Mouse (Mus musculus) embryonic facial prominence, embryonic 11.5 days (tissue): ENCODE data around the gene P3h4. TPM values are rescaled to one million over a fixed set of nuclear protein-coding genes. Genes with fewer than 3 reads are reported as not detected.
A peak's percentile ranks its signal among the peaks of the same experiment; 100 is the strongest.

Source experiments
- ATAC-seq: fragments of 200-750 bp; cut with Nextera tagmentation; replicated peaks from 2 replicates; pipeline ENCODE4 v1.8.0; 2017; ENCODE audit warnings: low read depth; ENCODE audit not compliant: insufficient number of reproducible peaks, low FRiP score, low TSS enrichment
- DNase-seq: peaks from one replicate; pipeline ENCODE4 v3.0.0-alpha.2; 2015; ENCODE audit warnings: low spot score
- H3K27ac ChIP-seq: fragments of 300-500 bp; sonication (generic); replicated peaks from 2 replicates; pipeline ENCODE4 v1.5.1; 2014; ENCODE audit warnings: mild to moderate bottlenecking, low read depth, low read length, control low read depth
- H3K27me3 ChIP-seq: fragments of 300-500 bp; sonication (generic); 2 replicates; pipeline ENCODE4 v1.6.1; 2014; ENCODE audit warnings: mild to moderate bottlenecking, low read length, moderate library complexity, mixed read lengths; ENCODE audit not compliant: control insufficient read depth, insufficient read depth
- H3K36me3 ChIP-seq: fragments of 300-500 bp; sonication (generic); replicated peaks from 2 replicates; pipeline ENCODE4 v1.6.1; 2014; ENCODE audit warnings: low read depth, mild to moderate bottlenecking, low read length, moderate library complexity, mixed read lengths; ENCODE audit not compliant: control insufficient read depth, insufficient read depth
- H3K4me1 ChIP-seq: fragments of 300-500 bp; sonication (generic); 2 replicates; pipeline ENCODE4 v1.6.1; 2014; ENCODE audit warnings: low read length, mixed read lengths; ENCODE audit not compliant: control insufficient read depth, insufficient read depth
- H3K4me2 ChIP-seq: fragments of 300-500 bp; sonication (generic); 2 replicates; pipeline ENCODE4 v1.6.1; 2014; ENCODE audit warnings: low read depth, mild to moderate bottlenecking, control low read depth, low read length, moderate library complexity
- H3K4me3 ChIP-seq: fragments of 300-500 bp; sonication (generic); 2 replicates; pipeline ENCODE4 v1.5.1; 2014; ENCODE audit warnings: low read depth, low read length, control low read depth
- H3K9ac ChIP-seq: fragments of 300-500 bp; sonication (generic); replicated peaks from 2 replicates; pipeline ENCODE4 v1.6.1; 2014; ENCODE audit warnings: mild to moderate bottlenecking, control low read depth, low read length
- H3K9me3 ChIP-seq: fragments of 300-500 bp; sonication (generic); replicated peaks from 2 replicates; pipeline ENCODE4 v1.6.1; 2016; ENCODE audit warnings: mild to moderate bottlenecking, low read length, inconsistent platforms, mixed read lengths; ENCODE audit not compliant: control insufficient read depth
- WGBS: fragments of 180-500 bp; shearing (Covaris S2); extraction: QIAGEN DNeasy Blood & Tissue Kit; methylation state at CpG from one replicate; pipeline ENCODE4 v1.1.7; 2014; 5-methylcytosine and 5-hydroxymethylcytosine counted together
- polyA plus RNA-seq: library from polyadenylated mRNA; unstranded; fragments of >200 nt; fragmentation: Nextera tagmentation; extraction: Ambion mirVana; gene quantifications from 2 replicates; pipeline ENCODE4 v1.2.1, GENCODE M21; 2014

The P3h4 gene
- polyA plus RNA-seq, 1 experiment from 2014 or later = 33.0 TPM

GRCm38 (mm10) chr11:100421537-100421936 is 6.9 kb upstream of the P3h4 start:
- 41% methylated on average over 8 of the region's 8 CpGs for whole genome bisulfite sequencing
- H3K36me3 ChIP-seq = no peaks in the 10 kb centered on the region; the same call in 1 of the 2 replicates
- H3K4me1 ChIP-seq = no peaks in the 10 kb centered on the region
- DNase-seq (no peak), ATAC-seq (no peak)
- H3K27ac ChIP-seq = no peak overlapping the region
- H3K4me2 ChIP-seq = no peak overlapping the region
- no peaks in the 10 kb centered on the region for H3K27me3 ChIP-seq
- no peak overlapping the region for H3K4me3 ChIP-seq
- no peaks in the 10 kb centered on the region for H3K9me3 ChIP-seq
- H3K9ac ChIP-seq = no peak overlapping the region

DNA sequence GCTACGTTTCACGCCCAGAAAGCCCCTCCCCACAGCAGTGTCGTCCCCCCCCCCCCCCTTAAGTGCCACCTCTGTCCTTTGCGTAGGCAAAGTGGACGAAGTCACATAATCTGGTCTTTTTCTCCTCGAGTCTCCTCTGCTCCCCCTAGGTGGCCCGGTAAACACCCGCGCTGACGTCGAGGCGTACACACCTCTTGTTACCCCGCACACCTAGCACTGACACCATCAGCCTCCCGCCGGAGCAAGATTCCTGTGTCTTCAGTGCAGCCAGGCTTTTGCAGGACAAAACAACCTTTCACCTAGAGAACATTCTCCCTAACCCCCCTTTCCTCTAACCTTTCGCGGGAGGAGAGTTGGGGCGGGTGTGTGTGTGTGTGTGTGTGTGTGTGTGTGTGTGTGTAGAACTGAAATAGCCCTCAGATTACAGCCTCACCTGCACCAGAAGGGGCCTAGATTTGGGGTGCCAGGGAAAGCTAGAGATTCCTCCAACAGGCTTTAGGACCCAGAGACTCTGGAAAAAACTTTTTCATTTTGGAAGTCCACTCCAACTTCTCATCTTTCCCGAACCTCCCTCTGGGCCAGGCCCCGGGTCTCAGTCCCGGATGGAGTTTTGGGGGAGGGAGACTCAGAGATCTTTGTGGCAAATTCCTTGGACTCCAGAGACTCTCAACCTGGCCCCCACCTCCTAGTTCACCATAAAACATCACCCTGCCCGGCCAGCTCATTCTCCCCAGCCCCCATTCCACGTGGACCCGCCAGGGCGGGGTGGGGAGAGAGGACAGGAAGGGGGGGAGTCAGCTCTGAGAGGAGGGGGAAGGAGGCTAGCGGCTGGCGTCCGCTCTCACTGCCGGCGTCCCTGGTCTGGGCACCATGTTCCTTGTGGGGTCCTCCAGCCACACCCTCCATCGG is 532 bp upstream of the P3h4 start, which contains the start of gene Fkbp10:
TSS of gene Fkbp10 (plus strand) at position 784 of the 909 bp plus-strand sequence.
- H3K9me3 ChIP-seq = no peaks in the 10 kb centered on the region
- no peaks in the 10 kb centered on the region; the same call in 1 of the 2 replicates for H3K36me3 ChIP-seq
- H3K4me2 ChIP-seq = peak within 1 kb of the TSS; percentile 83
- DNase-seq = peak; percentile 88
- ATAC-seq = peak; percentile 7; the same call in 1 of the 2 replicates
- WGBS = under 1% methylated on average over 30 of the region's 31 CpGs
- peak within 1 kb of the TSS; percentile 75 for H3K4me3 ChIP-seq
- H3K9ac ChIP-seq = peak within 1 kb of the TSS; percentile 85
- peak within 1 kb of the TSS; percentile 49 for H3K27ac ChIP-seq
- H3K27me3 ChIP-seq = no peaks in the 10 kb centered on the region
- no peaks in the 10 kb centered on the region; the same call in 1 of the 2 replicates for H3K4me1 ChIP-seq

DNA sequence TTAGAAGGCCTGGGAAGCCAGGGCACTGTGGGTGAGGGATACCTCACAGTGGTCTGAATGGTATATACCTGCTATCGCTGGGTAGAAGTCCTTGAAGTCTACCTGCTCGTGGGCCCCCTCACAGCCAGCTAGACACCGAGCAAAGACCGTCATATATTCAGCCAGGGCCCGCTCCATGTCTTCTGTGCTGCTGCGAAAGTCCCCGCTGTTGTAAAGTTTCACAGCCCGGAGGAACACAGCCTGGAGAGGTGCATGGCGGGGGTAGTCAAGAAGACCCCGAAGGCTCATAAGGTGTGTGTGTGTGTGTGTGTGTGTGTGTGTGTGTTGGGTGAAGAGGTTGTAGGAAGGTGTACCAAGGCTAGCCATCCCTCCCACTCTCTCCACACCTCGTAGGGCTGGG is 1.1 kb downstream of the P3h4 start:
- ATAC-seq (no peak), DNase-seq (no peak)
- Histone ChIP-seq H3K27me3 (no peaks in the 10 kb centered on the region), H3K9ac (peak overlapping the region; percentile 85), H3K4me2 (peak overlapping the region; percentile 83), H3K36me3 (no peaks in the 10 kb centered on the region; the same call in 1 of the 2 replicates), H3K9me3 (no peaks in the 10 kb centered on the region), H3K27ac (no peak overlapping the region), H3K4me1 (no peaks in the 10 kb centered on the region; the same call in 1 of the 2 replicates), H3K4me3 (peak overlapping the region; percentile 75)
- 70% methylated on average over 11 of the region's 11 CpGs for WGBS

- H3K27ac ChIP-seq = no peak overlapping the region
- H3K27me3 ChIP-seq = no peaks in the 10 kb centered on the region
- no peaks in the 10 kb centered on the region; the same call in 1 of the 2 replicates for H3K36me3 ChIP-seq
- no peaks in the 10 kb centered on the region for H3K9me3 ChIP-seq
- 86% methylated on average over 11 of the region's 11 CpGs for WGBS
- no peaks in the 10 kb centered on the region; the same call in 1 of the 2 replicates for H3K4me1 ChIP-seq
- no peak for DNase-seq
- H3K4me2 ChIP-seq = no peak overlapping the region
- no peak for ATAC-seq
- no peak overlapping the region for H3K9ac ChIP-seq
- H3K4me3 ChIP-seq = no peak overlapping the region
Observed at GRCm38 (mm10) chr11:100411736-100412135, 2.9 kb downstream of the P3h4 start.

DNA sequence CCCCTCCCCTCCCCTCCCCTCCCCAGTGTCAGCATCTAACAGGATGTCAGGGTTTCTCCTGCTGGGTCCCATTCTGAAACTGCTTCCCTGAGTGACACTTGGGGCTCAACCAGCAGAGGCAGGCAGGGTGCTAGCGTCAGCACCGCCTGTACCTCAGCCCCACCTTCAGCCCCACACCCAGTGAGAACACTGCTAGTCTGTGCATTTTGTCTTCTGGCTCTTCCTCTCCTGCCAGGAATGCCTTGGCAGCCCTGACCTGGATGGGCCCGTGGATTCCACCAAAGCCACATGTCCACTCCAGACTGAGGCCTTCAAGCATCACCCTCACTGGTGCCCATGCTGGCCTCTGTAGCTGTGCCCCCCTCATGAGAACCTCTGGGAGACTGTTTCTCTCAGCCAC is 5.0 kb downstream of the P3h4 start:
- 86% methylated on average over 3 of the region's 3 CpGs for WGBS
- H3K9ac ChIP-seq = no peak overlapping the region
- H3K27me3 ChIP-seq = no peaks in the 10 kb centered on the region
- no peak for DNase-seq
- no peak for ATAC-seq
- no peaks in the 10 kb centered on the region; the same call in 1 of the 2 replicates for H3K36me3 ChIP-seq
- no peaks in the 10 kb centered on the region for H3K9me3 ChIP-seq
- no peak overlapping the region for H3K27ac ChIP-seq
- H3K4me2 ChIP-seq = no peak overlapping the region
- no peaks in the 10 kb centered on the region; the same call in 1 of the 2 replicates for H3K4me1 ChIP-seq
- H3K4me3 ChIP-seq = no peak overlapping the region

GRCm38 (mm10) chr11:100408835-100409462 is 5.7 kb downstream of the P3h4 start:
- H3K4me3 ChIP-seq = no peak overlapping the region
- no peak overlapping the region for H3K9ac ChIP-seq
- no peaks in the 10 kb centered on the region for H3K27me3 ChIP-seq
- H3K4me1 ChIP-seq = no peaks in the 10 kb centered on the region; the same call in 1 of the 2 replicates
- 96% methylated on average over 12 of the region's 12 CpGs for WGBS
- no peak for DNase-seq
- H3K36me3 ChIP-seq = no peaks in the 10 kb centered on the region; the same call in 1 of the 2 replicates
- no peaks in the 10 kb centered on the region for H3K9me3 ChIP-seq
- no peak overlapping the region for H3K27ac ChIP-seq
- no peak for ATAC-seq
- H3K4me2 ChIP-seq = no peak overlapping the region

DNA sequence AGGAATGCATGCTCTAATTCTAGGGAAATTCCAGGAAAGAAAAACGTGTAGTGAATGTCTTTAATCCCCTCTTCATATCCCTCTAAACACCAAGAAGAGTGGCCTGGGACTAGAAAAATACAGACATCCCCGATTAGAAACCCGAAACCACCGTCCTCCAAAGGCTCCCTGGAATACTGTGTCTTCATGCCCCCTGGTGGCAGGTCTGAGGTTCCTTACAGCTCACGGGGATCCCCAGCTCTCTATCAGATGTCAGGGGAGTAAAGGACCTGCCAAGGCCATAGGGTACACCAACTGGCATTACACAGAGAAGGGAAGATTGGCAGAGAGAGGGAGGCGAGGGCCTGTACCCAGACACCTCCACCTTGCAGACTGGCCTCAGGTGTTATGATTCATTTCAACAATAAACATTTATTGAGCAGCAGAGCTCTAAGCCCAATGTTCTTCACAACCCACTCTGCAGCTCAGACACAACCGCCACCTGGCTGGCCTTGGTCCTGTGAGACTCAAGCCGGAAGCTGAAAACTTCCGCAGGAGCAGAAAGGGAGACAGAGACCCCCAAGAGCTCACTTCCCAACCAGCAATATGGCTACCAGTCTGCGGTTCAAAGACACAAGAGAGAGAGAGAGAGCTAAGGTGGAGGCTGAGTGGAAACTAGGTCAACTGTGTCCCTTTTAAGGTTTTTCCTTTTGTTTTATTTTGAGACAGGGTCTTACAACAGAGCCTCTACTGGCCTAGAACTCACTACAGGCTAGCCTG is 6.4 kb downstream of the P3h4 start:
- peak; percentile 72 for ATAC-seq
- peak; percentile 84 for DNase-seq
- Histone ChIP-seq H3K4me2 (no peak overlapping the region), H3K4me3 (no peak overlapping the region), H3K27ac (no peak overlapping the region), H3K4me1 (no peaks in the 10 kb centered on the region; the same call in 1 of the 2 replicates), H3K9me3 (no peaks in the 10 kb centered on the region), H3K36me3 (no peaks in the 10 kb centered on the region; the same call in 1 of the 2 replicates), H3K9ac (no peak overlapping the region), H3K27me3 (no peaks in the 10 kb centered on the region)
- 38% methylated on average over 10 of the region's 10 CpGs for WGBS
